Mouse (Mus musculus): ENCODE measurements around the gene D11Wsu47e.
A peak's percentile ranks its signal among the peaks of the same experiment; 100 is the strongest.

The D11Wsu47e gene

GRCm38 (mm10) chr11:113708629-113709213, 24.5 kb downstream of the D11Wsu47e start:
- no peak for DNase-seq

- no peak for DNase-seq
Observed at GRCm38 (mm10) chr11:113709272-113709671, 25.1 kb downstream of the D11Wsu47e start.

GRCm38 (mm10) chr11:113709731-113710256, 25.6 kb downstream of the D11Wsu47e start, which contains the start of gene Cpsf4l:
Gene Cpsf4l, minus strand, starts transcription at chr11:113710017.
- no peak for DNase-seq

- no peak for DNase-seq
Observed at GRCm38 (mm10) chr11:113710257-113710777, 26.1 kb downstream of the D11Wsu47e start.

GRCm38 (mm10) chr11:113711061-113711460, 26.8 kb downstream of the D11Wsu47e start:
- no peak for DNase-seq

- no peak for DNase-seq
Observed at GRCm38 (mm10) chr11:113715078-113715674, 31.0 kb downstream of the D11Wsu47e start.

- DNase-seq = no peak
Observed at GRCm38 (mm10) chr11:113716132-113716531, 31.9 kb downstream of the D11Wsu47e start.

GRCm38 (mm10) chr11:113717767-113718424, 33.7 kb downstream of the D11Wsu47e start:
- DNase-seq = no peak

- DNase-seq = no peak
Observed at GRCm38 (mm10) chr11:113722405-113723090, 38.3 kb downstream of the D11Wsu47e start.

- no peak for DNase-seq
Observed at GRCm38 (mm10) chr11:113725235-113726048, 41.2 kb downstream of the D11Wsu47e start.

- DNase-seq = no peak
Observed at GRCm38 (mm10) chr11:113726994-113727888, 43.0 kb downstream of the D11Wsu47e start.

GRCm38 (mm10) chr11:113727992-113728391, 43.8 kb downstream of the D11Wsu47e start:
- DNase-seq = no peak

- DNase-seq = no peak
Observed at GRCm38 (mm10) chr11:113729239-113729638, 45.0 kb downstream of the D11Wsu47e start.

GRCm38 (mm10) chr11:113729917-113730316, 45.7 kb downstream of the D11Wsu47e start:
- DNase-seq = no peak

GRCm38 (mm10) chr11:113730879-113731278, 46.7 kb downstream of the D11Wsu47e start:
- peak; percentile 42 for DNase-seq

GRCm38 (mm10) chr11:113731945-113732612, 47.9 kb downstream of the D11Wsu47e start:
- DNase-seq = no peak

- peak; percentile 52 for DNase-seq
Observed at GRCm38 (mm10) chr11:113733631-113734364, 49.6 kb downstream of the D11Wsu47e start.

GRCm38 (mm10) chr11:113735151-113735550, 50.9 kb downstream of the D11Wsu47e start:
- peak; percentile 59 for DNase-seq

GRCm38 (mm10) chr11:113736848-113737552, 52.8 kb downstream of the D11Wsu47e start:
- no peak for DNase-seq

Data from kidney, adult 9 months (tissue).